Mouse (Mus musculus): Measurements from ENCODE around the gene Cdkal1. TPM values are rescaled to one million over a fixed set of nuclear protein-coding genes. Genes with fewer than 3 reads are reported as not detected.

Gene Cdkal1
- polyA plus RNA-seq, 1 experiment from 2014 or later, result 25.9 TPM

DNA sequence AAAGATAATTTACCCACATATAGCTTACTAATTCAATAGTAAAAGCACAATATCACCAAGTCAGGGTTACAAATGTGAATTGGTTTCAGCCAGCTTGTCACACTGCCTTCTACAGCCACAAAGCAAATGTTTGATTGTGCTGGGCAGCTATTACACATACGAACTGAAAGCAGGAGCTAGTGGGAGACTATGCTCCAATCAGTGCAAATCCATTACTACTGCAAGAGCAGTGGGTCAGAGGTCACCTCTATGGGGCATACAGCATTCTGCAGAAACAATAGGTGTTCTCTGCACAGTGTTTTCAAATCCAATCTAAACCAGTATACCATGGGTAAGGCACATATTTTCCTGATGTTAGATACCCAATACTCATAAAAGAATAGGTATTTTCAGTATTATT is 27.4 kb downstream of the Cdkal1 start:
- peaks cover 37% of the 10 kb centered on the region for H3K4me1 ChIP-seq
- 60% methylated on average over 1 of the region's 1 CpGs for WGBS
- no peak overlapping the region for H3K4me3 ChIP-seq
- no peaks in the 10 kb centered on the region for H3K9me3 ChIP-seq
- H3K27ac ChIP-seq, result no peak overlapping the region
- H3K36me3 ChIP-seq, result no peaks in the 10 kb centered on the region
- H3K27me3 ChIP-seq (ENCODE audit: insufficient read depth, poor library complexity, severe bottlenecking), result no peaks in the 10 kb centered on the region
- DNase-seq (ENCODE audit: low spot score), result no peak

DNA sequence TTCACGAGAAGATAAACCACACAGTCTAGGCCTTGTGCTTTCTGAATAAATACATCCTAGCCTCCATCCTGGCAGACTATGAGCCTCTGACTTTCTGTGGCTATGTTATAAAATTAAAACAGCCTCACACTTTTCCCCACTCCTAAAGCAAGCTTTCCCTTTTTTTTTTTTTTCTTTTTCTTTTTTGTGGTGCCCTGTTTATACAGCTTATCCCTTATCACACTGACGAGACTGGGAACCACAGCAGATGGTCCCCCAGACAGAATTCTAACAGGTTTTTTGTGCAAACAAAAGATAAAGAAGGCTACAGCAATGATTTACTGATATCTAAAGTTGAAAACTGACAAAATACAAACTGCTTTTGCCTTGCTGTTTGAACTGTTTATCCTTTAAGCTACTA is 29.0 kb downstream of the Cdkal1 start:
- no peaks in the 10 kb centered on the region for H3K36me3 ChIP-seq

DNA sequence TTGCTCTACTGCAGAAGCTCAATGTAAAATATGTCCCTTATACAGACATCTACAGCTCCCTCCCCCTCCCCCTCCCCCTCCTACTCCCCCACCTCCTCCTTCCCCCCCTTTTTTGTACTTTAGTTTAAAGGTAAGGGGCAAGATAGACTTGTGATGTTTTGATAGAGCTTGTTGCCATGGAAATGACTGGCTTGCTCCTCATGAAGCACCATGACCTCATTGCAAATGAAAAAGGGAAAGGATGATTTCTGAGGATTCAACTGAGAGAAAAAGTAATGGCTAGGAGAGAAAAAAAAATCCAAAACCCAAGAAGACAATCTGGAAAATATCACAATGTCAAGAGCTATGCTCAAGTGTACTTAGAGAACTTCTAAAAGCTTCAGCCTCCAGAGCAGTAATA is 29.4 kb downstream of the Cdkal1 start:
- Histone ChIP-seq H3K36me3 (no peaks in the 10 kb centered on the region), H3K4me3 (no peak overlapping the region), H3K4me1 (peaks cover 30% of the 10 kb centered on the region), H3K27ac (no peak overlapping the region; the same call in 1 of the 2 replicates), H3K27me3 (ENCODE audit: insufficient read depth, poor library complexity, severe bottlenecking) (no peaks in the 10 kb centered on the region), H3K9me3 (no peaks in the 10 kb centered on the region)
- no peak for DNase-seq (ENCODE audit: low spot score)

More for the DNA sequence above, 29.0 kb downstream of the Cdkal1 start:
- no peak overlapping the region for H3K4me3 ChIP-seq
- peaks cover 31% of the 10 kb centered on the region for H3K4me1 ChIP-seq
- no peaks in the 10 kb centered on the region for H3K27me3 ChIP-seq (ENCODE audit: insufficient read depth, poor library complexity, severe bottlenecking)
- no peak for DNase-seq (ENCODE audit: low spot score)
- no peak overlapping the region; the same call in 1 of the 2 replicates for H3K27ac ChIP-seq
- WGBS, result 38% methylated on average over 2 of the region's 2 CpGs
- no peaks in the 10 kb centered on the region for H3K9me3 ChIP-seq

- WGBS, result 72% methylated on average over 4 of the region's 4 CpGs
- DNase-seq (ENCODE audit: low spot score), result no peak
These were observed 30.7 kb downstream of the Cdkal1 start for GRCm38 (mm10) chr13:29824797-29825196.

DNA sequence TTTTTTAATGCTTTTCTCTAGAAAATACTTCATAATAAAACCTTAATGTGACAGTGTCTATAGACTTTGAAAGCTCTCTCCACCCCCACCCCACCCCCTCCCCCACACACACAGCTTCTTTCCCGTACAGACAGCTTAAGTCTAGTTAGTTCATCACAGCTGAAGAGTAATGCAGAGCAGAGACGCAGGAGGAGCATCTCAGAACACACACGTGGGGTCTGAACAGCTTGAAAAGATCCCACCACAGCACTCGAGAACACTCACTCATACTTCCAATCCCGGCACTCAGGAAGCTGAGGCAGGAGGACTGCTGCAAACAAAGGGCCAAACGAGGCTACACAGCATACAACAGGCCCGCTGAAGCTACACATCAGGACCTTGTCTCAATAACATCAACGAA is 31.1 kb downstream of the Cdkal1 start:
- H3K36me3 ChIP-seq, result no peaks in the 10 kb centered on the region
- 82% methylated on average over 8 of the region's 8 CpGs for WGBS
- no peaks in the 10 kb centered on the region for H3K27me3 ChIP-seq (ENCODE audit: insufficient read depth, poor library complexity, severe bottlenecking)
- no peak for DNase-seq (ENCODE audit: low spot score)
- H3K4me1 ChIP-seq, result peaks cover 30% of the 10 kb centered on the region
- no peaks in the 10 kb centered on the region for H3K9me3 ChIP-seq
- peak overlapping the region; percentile 47; the same call in 1 of the 2 replicates for H3K27ac ChIP-seq
- no peak overlapping the region for H3K4me3 ChIP-seq

More at GRCm38 (mm10) chr13:29824797-29825196, 30.7 kb downstream of the Cdkal1 start:
- peaks cover 30% of the 10 kb centered on the region for H3K4me1 ChIP-seq
- no peak overlapping the region for H3K4me3 ChIP-seq
- H3K9me3 ChIP-seq, result no peaks in the 10 kb centered on the region
- H3K27me3 ChIP-seq (ENCODE audit: insufficient read depth, poor library complexity, severe bottlenecking), result no peaks in the 10 kb centered on the region
- no peaks in the 10 kb centered on the region for H3K36me3 ChIP-seq
- no peak overlapping the region; the same call in 1 of the 2 replicates for H3K27ac ChIP-seq

- Histone ChIP-seq H3K36me3 (no peaks in the 10 kb centered on the region), H3K9me3 (no peaks in the 10 kb centered on the region), H3K27ac (peak overlapping the region; percentile 47; the same call in 1 of the 2 replicates), H3K4me1 (peaks cover 30% of the 10 kb centered on the region), H3K4me3 (no peak overlapping the region), H3K27me3 (ENCODE audit: insufficient read depth, poor library complexity, severe bottlenecking) (no peaks in the 10 kb centered on the region)
- 61% methylated on average over 9 of the region's 9 CpGs for WGBS
- DNase-seq (ENCODE audit: low spot score), result no peak
These were observed 31.6 kb downstream of the Cdkal1 start for GRCm38 (mm10) chr13:29823906-29824305.

DNA sequence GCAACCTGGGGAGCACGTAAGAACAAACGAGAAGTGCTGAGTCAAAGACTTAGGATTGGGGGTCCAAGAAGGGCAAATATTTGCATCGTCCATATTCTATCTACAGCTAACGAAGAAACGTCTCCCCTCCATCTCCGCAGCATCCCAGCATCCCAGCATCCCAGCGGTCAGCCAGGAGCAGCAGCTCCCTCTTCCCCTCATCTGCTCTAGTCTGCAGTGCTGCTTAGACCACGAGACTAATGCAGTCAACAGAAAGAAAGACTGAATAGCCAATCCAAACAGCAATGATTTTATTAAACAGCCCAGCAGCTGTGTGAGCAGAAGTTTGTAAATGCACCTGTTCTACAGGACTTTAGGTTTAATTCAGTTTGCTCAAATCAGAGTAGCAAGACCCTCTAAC is 32.0 kb downstream of the Cdkal1 start:
- Histone ChIP-seq H3K4me1 (peaks cover 30% of the 10 kb centered on the region), H3K9me3 (no peaks in the 10 kb centered on the region), H3K27me3 (ENCODE audit: insufficient read depth, poor library complexity, severe bottlenecking) (no peaks in the 10 kb centered on the region), H3K36me3 (no peaks in the 10 kb centered on the region), H3K27ac (no peak overlapping the region), H3K4me3 (no peak overlapping the region)
- WGBS, result 92% methylated on average over 8 of the region's 8 CpGs
- DNase-seq (ENCODE audit: low spot score), result no peak

- Histone ChIP-seq H3K4me3 (no peak overlapping the region), H3K27me3 (ENCODE audit: insufficient read depth, poor library complexity, severe bottlenecking) (no peaks in the 10 kb centered on the region), H3K4me1 (peaks cover 17% of the 10 kb centered on the region), H3K36me3 (no peaks in the 10 kb centered on the region), H3K27ac (no peak overlapping the region), H3K9me3 (no peaks in the 10 kb centered on the region)
- WGBS, result 86% methylated on average over 9 of the region's 9 CpGs
- DNase-seq (ENCODE audit: low spot score), result no peak
These were observed 35.4 kb downstream of the Cdkal1 start for GRCm38 (mm10) chr13:29819910-29820583.

- H3K4me1 ChIP-seq, result peaks cover 9% of the 10 kb centered on the region
- H3K4me3 ChIP-seq, result no peak overlapping the region
- no peak for DNase-seq (ENCODE audit: low spot score)
- H3K9me3 ChIP-seq, result no peaks in the 10 kb centered on the region
- WGBS, result 87% methylated on average over 3 of the region's 3 CpGs
- H3K27me3 ChIP-seq (ENCODE audit: insufficient read depth, poor library complexity, severe bottlenecking), result no peaks in the 10 kb centered on the region
- no peaks in the 10 kb centered on the region for H3K36me3 ChIP-seq
- no peak overlapping the region for H3K27ac ChIP-seq
These were observed 36.3 kb downstream of the Cdkal1 start for GRCm38 (mm10) chr13:29819147-29819546.

- no peak for DNase-seq (ENCODE audit: low spot score)
- no peak overlapping the region for H3K27ac ChIP-seq
- no peaks in the 10 kb centered on the region for H3K36me3 ChIP-seq
- no peaks in the 10 kb centered on the region for H3K9me3 ChIP-seq
- H3K4me1 ChIP-seq, result peaks cover 4% of the 10 kb centered on the region; the same call in 1 of the 2 replicates
- 77% methylated on average over 2 of the region's 2 CpGs for WGBS
- H3K4me3 ChIP-seq, result no peak overlapping the region
- no peaks in the 10 kb centered on the region for H3K27me3 ChIP-seq (ENCODE audit: insufficient read depth, poor library complexity, severe bottlenecking)
These were observed 37.2 kb downstream of the Cdkal1 start for GRCm38 (mm10) chr13:29818314-29818713.

DNA sequence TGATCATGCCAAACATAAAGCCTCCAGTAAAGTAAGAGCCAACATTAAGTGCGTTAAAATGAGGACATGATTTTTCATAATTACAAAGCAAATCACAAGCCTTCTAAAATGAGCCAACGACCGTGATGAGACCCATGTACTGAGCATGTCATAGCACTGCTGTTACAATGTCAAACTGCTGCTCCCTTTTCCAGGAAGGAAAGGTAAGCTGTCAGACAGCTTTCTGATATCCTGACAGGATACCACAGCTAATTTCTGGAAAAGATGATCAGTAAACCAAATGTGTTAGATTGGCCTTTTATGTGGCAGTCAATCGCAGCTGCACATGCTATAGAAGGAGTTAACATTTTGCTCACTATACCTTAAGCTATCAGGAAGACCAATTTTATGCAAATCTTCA is 44.7 kb downstream of the Cdkal1 start:
- no peaks in the 10 kb centered on the region for H3K36me3 ChIP-seq
- no peaks in the 10 kb centered on the region for H3K9me3 ChIP-seq
- no peak overlapping the region for H3K27ac ChIP-seq
- H3K4me3 ChIP-seq, result no peak overlapping the region
- WGBS, result 85% methylated on average over 4 of the region's 4 CpGs
- no peaks in the 10 kb centered on the region for H3K4me1 ChIP-seq
- H3K27me3 ChIP-seq (ENCODE audit: insufficient read depth, poor library complexity, severe bottlenecking), result no peaks in the 10 kb centered on the region
- DNase-seq (ENCODE audit: low spot score), result no peak

GRCm38 (mm10) chr13:29808383-29808782 is 47.1 kb downstream of the Cdkal1 start:
- Histone ChIP-seq H3K4me3 (no peak overlapping the region), H3K4me1 (no peaks in the 10 kb centered on the region), H3K27ac (no peak overlapping the region), H3K27me3 (ENCODE audit: insufficient read depth, poor library complexity, severe bottlenecking) (no peaks in the 10 kb centered on the region), H3K36me3 (no peaks in the 10 kb centered on the region), H3K9me3 (no peaks in the 10 kb centered on the region)
- WGBS, result 81% methylated on average over 3 of the region's 3 CpGs
- no peak for DNase-seq (ENCODE audit: low spot score)

DNA sequence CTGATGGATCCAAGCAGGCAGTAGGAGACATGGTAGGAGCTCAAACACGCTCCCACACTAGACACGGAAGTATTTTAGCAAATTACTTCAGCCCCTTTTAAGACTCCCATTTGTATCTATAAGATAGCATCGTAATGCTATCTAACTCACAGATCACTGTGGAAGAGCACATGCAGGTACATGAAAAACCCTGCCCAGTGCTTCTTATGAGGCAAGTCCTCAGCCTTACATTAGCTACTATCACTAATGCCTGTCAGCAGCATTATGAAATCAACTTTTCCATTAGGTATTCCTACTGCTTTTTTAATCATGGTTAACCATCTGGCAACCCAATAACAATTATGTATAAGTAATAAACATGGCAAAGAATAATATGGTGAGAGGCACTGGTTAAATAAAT is 47.5 kb downstream of the Cdkal1 start:
- no peaks in the 10 kb centered on the region for H3K27me3 ChIP-seq (ENCODE audit: insufficient read depth, poor library complexity, severe bottlenecking)
- no peaks in the 10 kb centered on the region for H3K9me3 ChIP-seq
- DNase-seq (ENCODE audit: low spot score), result no peak
- H3K4me1 ChIP-seq, result no peaks in the 10 kb centered on the region
- H3K4me3 ChIP-seq, result no peak overlapping the region
- no peaks in the 10 kb centered on the region for H3K36me3 ChIP-seq
- H3K27ac ChIP-seq, result no peak overlapping the region
- WGBS, result 91% methylated on average over 3 of the region's 3 CpGs

DNA sequence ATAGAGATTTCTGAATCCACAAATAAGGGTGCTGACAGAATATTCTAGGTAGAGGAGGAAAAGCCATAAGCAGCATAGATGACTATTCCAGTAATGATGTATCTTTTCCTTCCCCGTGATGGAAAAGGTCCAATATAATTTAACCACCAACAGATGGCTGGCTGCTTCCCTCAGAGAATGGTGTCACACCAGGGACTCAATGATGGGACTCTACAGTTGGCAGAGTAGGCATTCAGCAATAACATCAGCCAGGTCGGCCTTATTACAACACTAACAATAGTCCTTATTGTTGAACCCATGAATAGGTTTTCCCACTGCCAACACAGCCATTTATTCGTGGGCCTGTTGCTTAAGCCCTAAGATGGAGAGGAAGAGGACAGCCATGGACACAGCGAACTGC is 48.6 kb downstream of the Cdkal1 start:
- Histone ChIP-seq H3K4me3 (no peak overlapping the region), H3K4me1 (no peaks in the 10 kb centered on the region), H3K9me3 (no peaks in the 10 kb centered on the region), H3K27ac (no peak overlapping the region), H3K36me3 (no peaks in the 10 kb centered on the region), H3K27me3 (ENCODE audit: insufficient read depth, poor library complexity, severe bottlenecking) (no peaks in the 10 kb centered on the region)
- 90% methylated on average over 4 of the region's 4 CpGs for WGBS
- DNase-seq (ENCODE audit: low spot score), result no peak
